Mouse (Mus musculus): Measurements from ENCODE around the gene Cpt2.

The Cpt2 gene

GRCm38 (mm10) chr4:107923145-107923802 is at the start of gene Cpt2:
TSS of gene Cpt2 (minus strand) at chr4:107923610.
- DNase-seq (ENCODE audit: low read depth, low spot score): peak; percentile 89

- DNase-seq (ENCODE audit: low read depth, low spot score): no peak
Measured at GRCm38 (mm10) chr4:107971162-107971561, 47.8 kb upstream of the Cpt2 start.

- peak; percentile 31 for DNase-seq (ENCODE audit: low read depth, low spot score)
Measured at GRCm38 (mm10) chr4:107969781-107970180, 46.4 kb upstream of the Cpt2 start.

GRCm38 (mm10) chr4:107967966-107968682 is 44.7 kb upstream of the Cpt2 start, which contains the start of gene Slc1a7:
TSS of gene Slc1a7 (plus strand) at chr4:107968332.
- DNase-seq (ENCODE audit: low read depth, low spot score): no peak

- DNase-seq (ENCODE audit: low read depth, low spot score): peak; percentile 14
Measured at GRCm38 (mm10) chr4:107966416-107967109, 43.2 kb upstream of the Cpt2 start.

GRCm38 (mm10) chr4:107962792-107963191 is 39.4 kb upstream of the Cpt2 start:
- no peak for DNase-seq (ENCODE audit: low read depth, low spot score)

- no peak for DNase-seq (ENCODE audit: low read depth, low spot score)
Measured at GRCm38 (mm10) chr4:107962044-107962732, 38.8 kb upstream of the Cpt2 start.

GRCm38 (mm10) chr4:107958487-107958886 is 35.1 kb upstream of the Cpt2 start:
- DNase-seq (ENCODE audit: low read depth, low spot score): no peak

- no peak for DNase-seq (ENCODE audit: low read depth, low spot score)
Measured at GRCm38 (mm10) chr4:107955691-107956090, 32.3 kb upstream of the Cpt2 start.

GRCm38 (mm10) chr4:107952845-107953244 is 29.4 kb upstream of the Cpt2 start:
- DNase-seq (ENCODE audit: low read depth, low spot score): no peak

GRCm38 (mm10) chr4:107949918-107950317 is 26.5 kb upstream of the Cpt2 start:
- no peak for DNase-seq (ENCODE audit: low read depth, low spot score)

GRCm38 (mm10) chr4:107944141-107944540 is 20.7 kb upstream of the Cpt2 start:
- no peak for DNase-seq (ENCODE audit: low read depth, low spot score)

- no peak for DNase-seq (ENCODE audit: low read depth, low spot score)
Measured at GRCm38 (mm10) chr4:107942741-107943140, 19.3 kb upstream of the Cpt2 start.

- DNase-seq (ENCODE audit: low read depth, low spot score): no peak
Measured at GRCm38 (mm10) chr4:107938124-107938523, 14.7 kb upstream of the Cpt2 start.

- DNase-seq (ENCODE audit: low read depth, low spot score): peak; percentile 42
Measured at GRCm38 (mm10) chr4:107937338-107937737, 13.9 kb upstream of the Cpt2 start.

- no peak for DNase-seq (ENCODE audit: low read depth, low spot score)
Measured at GRCm38 (mm10) chr4:107935254-107935653, 11.8 kb upstream of the Cpt2 start.

- DNase-seq (ENCODE audit: low read depth, low spot score): no peak
Measured at GRCm38 (mm10) chr4:107933239-107933638, 9.8 kb upstream of the Cpt2 start.

GRCm38 (mm10) chr4:107931453-107931852 is 8.0 kb upstream of the Cpt2 start:
- DNase-seq (ENCODE audit: low read depth, low spot score): no peak

GRCm38 (mm10) chr4:107928726-107929125 is 5.3 kb upstream of the Cpt2 start:
- no peak for DNase-seq (ENCODE audit: low read depth, low spot score)

- no peak for DNase-seq (ENCODE audit: low read depth, low spot score)
Measured at GRCm38 (mm10) chr4:107928269-107928668, 4.9 kb upstream of the Cpt2 start.

GRCm38 (mm10) chr4:107923803-107924194 is 389 bp upstream of the Cpt2 start:
- DNase-seq (ENCODE audit: low read depth, low spot score): no peak

GRCm38 (mm10) chr4:107921952-107922351 is 1.5 kb downstream of the Cpt2 start:
- DNase-seq (ENCODE audit: low read depth, low spot score): no peak

Data from R1 (cell line).